Mouse (Mus musculus) lung, postnatal 14 days (tissue): Measurements from ENCODE around the gene Nipal4.
"Not testable (repeated sequence)": the region's sequence is repeated elsewhere in the genome, so short reads cannot be mapped to it uniquely, and the experiment has no call there.

ENCODE experiments used
- DNase-seq: peaks from one replicate; pipeline ENCODE4 v3.0.0; 2021

The Nipal4 gene

GRCm38 (mm10) chr11:46165866-46166585 is at the start of gene Nipal4:
TSS of gene Nipal4 (minus strand) at chr11:46166508.
- DNase-seq: peak; percentile 15

GRCm38 (mm10) chr11:46215354-46215753 is 49.0 kb upstream of the Nipal4 start:
- peak; percentile 69 for DNase-seq

- DNase-seq: no peak
These were observed 48.3 kb upstream of the Nipal4 start for GRCm38 (mm10) chr11:46214368-46215230.

GRCm38 (mm10) chr11:46213844-46214243 is 47.5 kb upstream of the Nipal4 start:
- DNase-seq: peak; percentile 32

- no peak for DNase-seq
These were observed 45.5 kb upstream of the Nipal4 start for GRCm38 (mm10) chr11:46211858-46212257.

GRCm38 (mm10) chr11:46209884-46210283 is 43.6 kb upstream of the Nipal4 start:
- DNase-seq: no peak

GRCm38 (mm10) chr11:46205639-46206409 is 39.5 kb upstream of the Nipal4 start:
- DNase-seq: no peak

- DNase-seq: no peak
These were observed 38.5 kb upstream of the Nipal4 start for GRCm38 (mm10) chr11:46204841-46205240.

GRCm38 (mm10) chr11:46202547-46202887 is 36.2 kb upstream of the Nipal4 start:
- no peak for DNase-seq

- no peak for DNase-seq
These were observed 35.6 kb upstream of the Nipal4 start for GRCm38 (mm10) chr11:46201636-46202546.

- DNase-seq: no peak
These were observed 34.4 kb upstream of the Nipal4 start for GRCm38 (mm10) chr11:46200664-46201063.

GRCm38 (mm10) chr11:46194175-46194574 is 27.9 kb upstream of the Nipal4 start:
- no peak for DNase-seq

GRCm38 (mm10) chr11:46188283-46188682 is 22.0 kb upstream of the Nipal4 start:
- no peak for DNase-seq

GRCm38 (mm10) chr11:46185486-46185885 is 19.2 kb upstream of the Nipal4 start:
- DNase-seq: no peak

- DNase-seq: no peak
These were observed 18.6 kb upstream of the Nipal4 start for GRCm38 (mm10) chr11:46184946-46185345.

GRCm38 (mm10) chr11:46182031-46182430 is 15.7 kb upstream of the Nipal4 start:
- DNase-seq: not testable (repeated sequence)

- DNase-seq: no peak
These were observed 11.1 kb upstream of the Nipal4 start for GRCm38 (mm10) chr11:46177246-46178043.

- peak; percentile 12 for DNase-seq
These were observed 9.8 kb upstream of the Nipal4 start for GRCm38 (mm10) chr11:46176155-46176554.

GRCm38 (mm10) chr11:46172128-46172527 is 5.8 kb upstream of the Nipal4 start:
- DNase-seq: no peak

GRCm38 (mm10) chr11:46169908-46170307 is 3.6 kb upstream of the Nipal4 start:
- DNase-seq: no peak

- no peak for DNase-seq
These were observed 2.2 kb upstream of the Nipal4 start for GRCm38 (mm10) chr11:46168506-46168905.
